Mouse (Mus musculus): ENCODE measurements around the gene Etfb.

Etfb gene

DNA sequence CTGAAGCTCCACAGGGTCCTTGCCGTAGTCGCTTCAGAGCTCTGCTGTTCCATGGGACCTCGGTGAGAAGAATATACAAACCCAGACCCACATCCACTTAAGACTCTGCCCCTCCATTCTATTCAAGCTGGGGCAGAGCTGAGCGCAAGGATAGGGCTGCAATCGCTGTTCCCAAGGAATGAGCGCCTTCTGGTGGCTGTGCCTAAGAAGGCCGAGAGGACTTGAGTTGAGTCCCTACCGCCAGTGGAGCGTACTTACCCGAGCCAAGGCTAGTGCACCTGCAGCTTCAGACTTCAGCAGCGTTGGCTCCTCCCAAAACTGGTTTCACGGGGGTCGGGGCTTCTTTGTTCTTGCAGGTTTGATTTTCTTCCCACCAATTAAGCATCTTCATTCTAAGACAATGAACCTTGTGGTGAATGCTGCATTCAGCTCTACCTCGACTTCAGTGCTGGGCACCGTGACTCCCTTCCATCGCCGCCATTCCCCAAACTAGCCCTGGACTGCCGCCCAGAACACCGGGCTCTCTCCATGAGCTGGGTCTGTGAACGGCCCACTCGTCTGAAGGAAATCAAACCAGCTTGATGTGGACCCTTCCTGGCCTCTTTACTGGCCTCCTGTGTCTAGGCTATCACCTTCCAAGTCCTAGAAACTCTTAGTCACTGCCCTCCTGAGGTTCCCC lies 51.6 kb downstream of the Etfb start:
- DNase-seq (ENCODE audit: low read depth, low spot score), result peak; percentile 65

All from WW6 (cell line).